ENCODE assay signal across 8 mouse cellular contexts in the genomic region with DNA sequence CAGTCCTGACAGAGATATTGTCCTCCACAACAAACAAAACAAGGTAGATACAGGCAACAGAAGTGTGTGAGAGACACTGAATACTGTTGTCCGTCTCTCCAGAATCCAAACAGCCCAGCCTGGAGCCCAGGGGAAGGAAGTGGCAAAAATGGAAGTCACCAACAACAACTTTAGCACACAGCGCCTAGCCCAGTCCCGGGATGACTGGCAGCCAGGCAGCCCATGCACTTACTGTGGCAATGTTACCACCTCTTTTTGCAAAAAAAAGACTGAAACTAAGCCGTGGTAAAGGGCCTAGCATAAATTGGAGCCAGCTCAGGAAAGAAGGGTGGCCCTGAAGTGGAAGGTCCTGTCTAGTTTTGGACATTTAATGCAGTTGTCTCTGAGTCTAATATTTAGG. TPM values are rescaled to one million over a fixed set of nuclear protein-coding genes. Genes with fewer than 3 reads are reported as not detected.
DNase-seq lines count a peak whose midpoint lies in the region; ATAC-seq and TF ChIP-seq lines count a peak whose summit lies in the region.

No protein-coding gene starts in this region.

- H3K27me3 ChIP-seq in kidney, postnatal 0 days (ENCODE audit: insufficient read depth, low read length) = no peaks in the 10 kb centered on the region
- H3K27me3 ChIP-seq in neural tube, embryonic 11.5 days (ENCODE audit: control insufficient read depth, insufficient read depth, low read length) = no peaks in the 10 kb centered on the region

- no peak for ATAC-seq in kidney, postnatal 0 days (replicated peaks; ENCODE audit: low FRiP score, low read depth)
- no peak for ATAC-seq in neural tube, embryonic 11.5 days (ENCODE audit: insufficient read depth, low FRiP score, low TSS enrichment)

- no peaks in the 10 kb centered on the region for H3K9me3 ChIP-seq in kidney, postnatal 0 days (replicated peaks; ENCODE audit: low read length)
- H3K9me3 ChIP-seq in neural tube, embryonic 11.5 days (ENCODE audit: control insufficient read depth, low read length) = no peaks in the 10 kb centered on the region

- WGBS in kidney, postnatal 0 days = 3% methylated on average over 4 of the region's 4 CpGs
- WGBS in neural tube, embryonic 11.5 days = 12% methylated on average over 4 of the region's 4 CpGs

- H3K36me3 ChIP-seq in kidney, postnatal 0 days (ENCODE audit: insufficient read depth, low read length) = peaks cover 10% of the 10 kb centered on the region; the same call in 1 of the 2 replicates
- H3K36me3 ChIP-seq in neural tube, embryonic 11.5 days (ENCODE audit: control insufficient read depth, insufficient read depth, low read length) = peaks cover 9% of the 10 kb centered on the region

- DNase-seq in adrenal gland, postnatal 10 days = peak; percentile 35
- DNase-seq in adrenal gland, adult (ENCODE audit: inconsistent age in 2 of 2, low spot score in 1 of 2) = no peak
- DNase-seq in spleen, postnatal 10 days (ENCODE audit: low spot score in 2 of 2) = peak; percentile 53 to 60
- no peak for DNase-seq in spleen, postnatal 4 days (ENCODE audit: low spot score in 2 of 2)
- no peak for DNase-seq in kidney, postnatal 0 days (ENCODE audit: low spot score)
- no peak for DNase-seq in neural tube, embryonic 11.5 days (ENCODE audit: low spot score)
- DNase-seq in frontal cortex, adult 2 months (ENCODE audit: extremely low spot score in 1 of 2, low spot score in 1 of 2) = no peak
- no peak for DNase-seq in retina, postnatal 1 day

- peaks cover 6% of the 10 kb centered on the region; the same call in 1 of the 2 replicates for H3K4me1 ChIP-seq in kidney, postnatal 0 days (replicated peaks; ENCODE audit: insufficient read depth, low read length)
- peaks cover 8% of the 10 kb centered on the region for H3K4me1 ChIP-seq in neural tube, embryonic 11.5 days (ENCODE audit: control insufficient read depth, insufficient read depth, low read length)

- peak overlapping the region; percentile 87 for H3K9ac ChIP-seq in kidney, postnatal 0 days (ENCODE audit: low read depth, low read length)
- peak overlapping the region; percentile 90 for H3K9ac ChIP-seq in neural tube, embryonic 11.5 days (ENCODE audit: low read length)

- no peak for TF ChIP-seq CTCF in kidney, postnatal 0 days (IDR thresholded peaks at IDR 0.05; ENCODE audit: low read depth)

- peak overlapping the region; percentile 80 for H3K4me2 ChIP-seq in kidney, postnatal 0 days (ENCODE audit: low read length)
- peak overlapping the region; percentile 84 for H3K4me2 ChIP-seq in neural tube, embryonic 11.5 days (ENCODE audit: low read depth)

- H3K27ac ChIP-seq in kidney, postnatal 0 days = peak overlapping the region; percentile 38
- H3K27ac ChIP-seq in neural tube, embryonic 11.5 days (ENCODE audit: low read depth, low read length) = no peak overlapping the region

- H3K4me3 ChIP-seq in kidney, postnatal 0 days (replicated peaks; ENCODE audit: low read depth, low read length) = peak overlapping the region; percentile 89
- H3K4me3 ChIP-seq in neural tube, embryonic 11.5 days (ENCODE audit: low read depth, low read length) = peak overlapping the region; percentile 96

RNA-seq across cellular contexts. Expression of a gene that starts 0.8 kb away (rescaled TPM):
- 10 to 100 TPM; 25.4 to 30.0 TPM for total RNA-seq in adrenal gland, postnatal 10 days (2021)
- 7.0 and 8.9 TPM in 2 replicates for polyA plus RNA-seq in kidney, postnatal 0 days (2015; fragmentation: Nextera tagmentation; extraction: Ambion mirVana)
- polyA plus RNA-seq in neural tube, embryonic 11.5 days (2014; fragmentation: Nextera tagmentation; extraction: Ambion mirVana) = 12.3 and 13.5 TPM in 2 replicates
- polyA plus RNA-seq in frontal cortex, adult 2 months (2012; rRNA removed) = 24.2 and 28.5 TPM in 2 replicates

RNA-seq across cellular contexts. Expression of a gene that starts 1.2 kb away (rescaled TPM):
- not detected for total RNA-seq in adrenal gland, postnatal 10 days (2021)
- polyA plus RNA-seq in kidney, postnatal 0 days (2015; fragmentation: Nextera tagmentation; extraction: Ambion mirVana) = 0.05 TPM in 1 of 2 replicates, not detected in the other
- polyA plus RNA-seq in neural tube, embryonic 11.5 days (2014; fragmentation: Nextera tagmentation; extraction: Ambion mirVana) = 0.18 and 0.24 TPM in 2 replicates
- polyA plus RNA-seq in frontal cortex, adult 2 months (2012; rRNA removed) = 0.17 TPM in 1 of 2 replicates, not detected in the other

RNA-seq across cellular contexts. Expression of a gene that starts 26.7 kb away (rescaled TPM):
- total RNA-seq in adrenal gland, postnatal 10 days (2021) = 10 to 100 TPM in 1 of 2 experiments, 1 to 10 TPM in 1; 7.6 to 10.4 TPM
- polyA plus RNA-seq in kidney, postnatal 0 days (2015; fragmentation: Nextera tagmentation; extraction: Ambion mirVana) = 23.4 and 24.9 TPM in 2 replicates
- polyA plus RNA-seq in neural tube, embryonic 11.5 days (2014; fragmentation: Nextera tagmentation; extraction: Ambion mirVana) = 58.3 and 62.6 TPM in 2 replicates
- 31.5 and 32.3 TPM in 2 replicates for polyA plus RNA-seq in frontal cortex, adult 2 months (2012; rRNA removed)

RNA-seq across cellular contexts. Expression of a gene that starts 28.6 kb away (rescaled TPM):
- 10 to 100 TPM; 28.3 to 32.0 TPM for total RNA-seq in adrenal gland, postnatal 10 days (2021)
- polyA plus RNA-seq in kidney, postnatal 0 days (2015; fragmentation: Nextera tagmentation; extraction: Ambion mirVana) = 56.0 and 60.8 TPM in 2 replicates
- 68.9 and 71.8 TPM in 2 replicates for polyA plus RNA-seq in neural tube, embryonic 11.5 days (2014; fragmentation: Nextera tagmentation; extraction: Ambion mirVana)
- 47.0 and 47.1 TPM in 2 replicates for polyA plus RNA-seq in frontal cortex, adult 2 months (2012; rRNA removed)

RNA-seq across cellular contexts. Expression of a gene that starts 34.0 kb away (rescaled TPM):
- 10 to 100 TPM; 39.1 to 40.1 TPM for total RNA-seq in adrenal gland, postnatal 10 days (2021)
- polyA plus RNA-seq in kidney, postnatal 0 days (2015; fragmentation: Nextera tagmentation; extraction: Ambion mirVana) = 188 and 192 TPM in 2 replicates
- 342 and 344 TPM in 2 replicates for polyA plus RNA-seq in neural tube, embryonic 11.5 days (2014; fragmentation: Nextera tagmentation; extraction: Ambion mirVana)
- polyA plus RNA-seq in frontal cortex, adult 2 months (2012; rRNA removed) = 79.7 and 94.9 TPM in 2 replicates

Comparison
In these comparisons a context has a peak if more than half of its experiments do, and no peak if none do; other contexts are left out.
1. DNase-seq: peak in adrenal gland, postnatal 10 days (single experiment) and spleen, postnatal 10 days (2 of 2); none in adrenal gland, adult (0 of 2), spleen, postnatal 4 days (0 of 2), kidney, postnatal 0 days (single experiment), neural tube, embryonic 11.5 days (single experiment), frontal cortex, adult 2 months (0 of 2) and retina, postnatal 1 day (single experiment).